Mouse (Mus musculus) cerebellum, postnatal 25 days (tissue): Measurements from ENCODE around the gene Gm49342.
"Not testable (repeated sequence)": the region's sequence is repeated elsewhere in the genome, so short reads cannot be mapped to it uniquely, and the experiment has no call there.

ENCODE experiments used
- DNase-seq, 2 experiments: peaks; one replicate each; pipeline ENCODE4 v3.0.0; 2021; ENCODE audit warnings: mixed read lengths in 2 of 2

Gene Gm49342

DNA sequence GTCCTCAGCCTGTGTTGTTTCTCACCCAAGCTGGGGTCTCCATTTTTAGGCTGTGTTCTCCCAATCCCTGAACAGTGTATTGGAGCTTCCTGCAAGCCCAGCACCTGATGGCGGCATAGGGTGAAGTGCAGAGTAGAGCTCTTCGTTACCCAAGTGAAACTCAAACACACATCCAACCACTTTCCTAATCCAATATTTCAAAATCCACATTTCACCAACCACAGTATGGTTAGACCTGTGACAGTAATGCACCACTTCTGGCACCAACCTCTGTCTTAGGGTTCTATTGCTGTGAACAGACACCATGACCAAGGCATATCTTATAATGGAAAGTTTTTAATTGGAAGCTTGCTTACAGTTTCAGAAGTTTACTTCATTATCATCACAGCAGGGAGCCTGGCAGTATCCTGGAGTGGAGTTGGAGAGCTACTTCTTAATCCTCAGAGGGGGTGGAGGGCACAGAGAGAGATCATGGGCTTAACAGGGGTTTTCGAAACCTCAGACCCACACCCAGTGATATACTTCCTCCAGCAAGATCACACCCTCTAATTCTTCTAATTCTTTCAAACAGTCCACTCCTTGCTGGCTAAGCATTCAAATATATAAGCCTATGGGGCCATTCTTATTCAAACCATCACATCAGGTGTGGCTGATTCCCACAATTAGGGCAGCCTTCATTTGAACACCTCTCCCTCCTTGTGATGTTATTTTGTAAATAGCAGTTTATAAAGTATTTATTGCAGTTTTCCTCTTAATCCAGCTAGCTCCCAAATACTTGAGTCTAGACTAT is 6.0 kb upstream of the Gm49342 start:
- DNase-seq, result no peak

DNA sequence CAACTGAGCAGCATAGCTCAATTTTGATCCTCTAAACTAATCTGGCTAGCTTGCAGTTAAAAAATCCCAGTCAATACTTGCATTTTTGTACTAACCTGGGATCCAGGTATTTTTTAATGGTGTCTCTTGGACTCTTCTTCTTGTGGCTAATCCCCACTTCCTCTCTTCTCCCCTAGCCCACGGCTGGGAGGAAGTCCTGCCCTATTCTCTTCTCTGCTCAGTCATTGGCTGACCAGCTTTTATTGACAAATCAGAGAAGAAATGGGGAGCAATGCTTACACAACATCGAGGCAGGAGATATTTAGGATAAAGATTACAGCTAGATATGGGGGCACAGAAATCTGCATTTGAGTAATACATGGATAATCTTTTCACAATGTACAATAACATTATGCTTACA is 5.4 kb upstream of the Gm49342 start:
- no peak for DNase-seq

DNA sequence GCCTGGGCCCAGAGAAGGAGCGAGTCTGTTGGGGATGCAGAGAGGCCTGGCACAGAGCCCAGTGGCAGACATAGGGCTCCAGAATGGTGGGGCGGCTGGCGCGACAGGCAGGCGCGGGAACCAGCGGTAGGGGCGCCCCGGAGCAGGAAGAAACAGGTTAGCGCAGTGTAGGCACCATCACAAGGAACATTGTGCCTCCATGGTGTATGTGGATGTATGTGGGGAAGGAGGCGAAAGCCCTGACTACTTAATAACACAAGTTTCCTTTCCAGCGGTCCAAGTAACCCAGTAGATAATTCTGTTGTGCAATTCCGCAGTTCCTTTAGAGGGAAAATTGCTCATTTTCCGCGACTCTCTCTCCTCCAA is 334 bp downstream of the Gm49342 start:
- not testable (repeated sequence) for DNase-seq

DNA sequence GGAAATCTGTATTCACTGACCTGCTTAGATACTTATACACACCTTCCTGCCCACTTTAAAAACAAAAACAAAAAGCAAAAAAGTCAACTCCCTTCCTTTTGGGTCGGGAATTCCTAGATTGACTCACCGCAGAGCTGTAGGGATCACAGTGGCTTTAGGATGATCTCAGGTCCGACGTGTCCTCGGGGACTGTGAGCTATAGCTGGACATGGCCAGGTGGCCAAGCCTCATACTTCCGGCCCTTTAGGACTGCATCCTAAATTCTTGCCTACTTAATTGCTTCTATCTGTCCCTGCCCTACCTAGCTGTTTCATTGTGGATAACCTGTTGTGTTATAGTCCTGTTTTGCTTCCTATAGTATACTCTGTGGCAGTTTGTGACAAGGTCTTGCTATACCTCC is 764 bp downstream of the Gm49342 start:
- not testable (repeated sequence) for DNase-seq

DNA sequence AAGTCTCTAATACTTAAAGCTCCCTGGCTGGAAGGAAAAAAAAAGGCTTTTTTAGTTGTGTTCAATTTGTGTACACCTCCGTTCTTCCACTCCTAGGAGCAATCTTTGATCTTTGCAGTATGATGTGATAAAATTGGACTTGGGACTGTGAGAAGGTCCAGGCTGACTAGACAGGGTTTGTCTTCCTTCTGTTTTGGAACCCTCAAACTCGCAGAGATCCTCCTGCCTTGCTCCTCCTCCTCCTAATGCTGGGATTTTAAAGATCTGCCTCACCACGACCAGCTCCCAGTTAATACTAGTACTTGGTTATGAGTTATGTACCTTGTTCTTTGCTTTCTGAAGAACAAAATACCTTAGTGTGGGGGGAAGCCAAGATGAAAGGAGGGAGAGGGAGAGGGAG is 1.2 kb downstream of the Gm49342 start:
- not testable (repeated sequence) for DNase-seq

DNA sequence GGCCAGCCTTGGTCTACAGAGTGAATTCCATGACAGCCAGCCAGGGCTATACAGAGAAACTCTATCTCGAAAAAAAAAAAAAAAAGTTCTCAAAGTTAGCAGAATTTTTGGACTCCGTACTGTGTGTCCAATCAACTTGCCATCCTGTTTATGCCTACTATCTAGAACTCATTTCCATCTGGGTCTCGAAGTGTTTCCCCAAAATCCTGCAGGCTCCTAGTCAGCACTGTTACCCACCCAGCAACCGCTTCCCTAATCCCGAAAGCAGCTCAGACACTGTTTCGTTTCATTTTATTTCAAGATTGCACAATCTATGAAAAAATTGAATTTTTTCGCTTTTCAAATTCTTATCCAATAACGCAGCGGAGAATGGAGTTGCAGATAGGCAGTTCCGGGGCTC is 11.2 kb downstream of the Gm49342 start:
- no peak for DNase-seq

GRCm38 (mm10) chr14:50955942-50956508 is 11.7 kb downstream of the Gm49342 start, which contains the start of gene Pnp2:
Gene Pnp2 (plus strand): TSS chr14:50955992.
- DNase-seq, result peak; percentile 60 to 73

DNA sequence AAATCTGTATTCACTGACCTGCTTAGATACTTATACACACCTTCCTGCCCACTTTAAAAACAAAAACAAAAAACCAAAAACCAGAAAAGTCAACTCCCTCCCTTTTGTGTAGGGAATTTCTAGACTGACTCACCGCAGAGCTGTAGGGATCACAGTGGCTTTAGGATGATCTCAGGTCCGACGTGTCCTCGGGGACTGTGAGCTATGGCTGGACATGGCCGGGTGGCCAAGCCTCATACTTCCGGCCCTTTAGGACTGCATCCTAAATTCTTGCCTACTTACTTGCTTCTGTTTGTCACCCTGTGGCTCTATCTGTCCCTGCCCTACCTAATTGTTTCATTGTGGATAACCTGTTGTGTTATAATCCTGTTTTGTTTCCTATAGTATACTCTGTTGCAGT is 12.4 kb downstream of the Gm49342 start:
- DNase-seq, result not testable (repeated sequence)

GRCm38 (mm10) chr14:50957146-50957545 is 12.8 kb downstream of the Gm49342 start:
- not testable (repeated sequence) for DNase-seq

DNA sequence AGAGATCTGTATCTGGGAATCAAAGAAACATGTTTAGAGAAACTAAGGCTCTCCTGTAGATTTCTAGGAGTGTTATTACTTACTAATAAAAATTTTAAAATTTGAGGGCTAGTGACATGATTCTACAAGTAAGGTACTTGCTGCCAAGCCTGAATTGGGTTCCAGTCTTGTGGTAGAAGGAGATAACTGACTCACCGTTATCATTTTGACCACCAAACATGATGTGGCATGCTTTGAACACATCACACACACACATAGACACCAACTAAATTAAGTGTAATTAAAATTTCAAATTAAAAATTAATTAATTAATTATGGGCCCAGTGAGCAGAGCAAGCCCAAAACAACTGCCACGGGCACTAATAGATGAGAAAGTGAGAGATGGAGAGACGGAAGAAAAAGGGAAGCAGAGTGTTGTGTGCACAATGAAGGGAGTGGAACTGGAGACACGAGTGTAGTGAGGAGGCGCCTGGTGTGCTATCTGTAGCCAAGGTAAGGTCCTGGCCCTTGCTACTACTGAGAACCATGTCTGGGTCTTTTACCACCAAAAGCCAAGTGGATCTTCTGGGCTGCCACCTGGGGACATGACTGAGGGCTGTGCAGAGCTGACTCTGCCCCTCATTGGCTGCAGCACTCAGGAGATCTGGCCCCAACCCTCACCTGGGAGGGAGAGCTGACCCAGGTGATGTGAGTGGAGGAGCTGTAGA is 14.1 kb downstream of the Gm49342 start:
- DNase-seq, result not testable (repeated sequence)

GRCm38 (mm10) chr14:50968216-50968980 is 24.1 kb downstream of the Gm49342 start:
- no peak for DNase-seq

DNA sequence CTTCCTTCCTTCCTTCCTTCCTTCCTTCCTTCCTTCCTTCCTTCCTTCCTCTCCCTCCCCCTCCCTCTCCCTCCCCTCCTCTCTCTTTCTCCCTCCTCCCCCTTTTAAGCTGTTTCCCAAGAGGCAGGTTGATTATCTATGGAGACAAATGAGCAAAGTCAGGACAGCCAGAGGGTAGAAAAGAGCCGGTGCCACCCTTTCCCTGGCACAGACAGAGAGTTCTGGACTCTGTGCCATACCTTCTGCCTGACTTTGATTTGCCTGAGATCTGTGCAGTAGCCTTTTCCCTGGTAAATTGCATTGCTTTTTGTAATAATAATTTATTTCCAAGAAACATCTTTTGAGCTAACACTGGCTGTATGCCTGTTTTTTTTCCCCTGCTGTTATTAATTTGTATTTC is 24.7 kb downstream of the Gm49342 start:
- DNase-seq, result no peak

GRCm38 (mm10) chr14:50969558-50970544 is 25.5 kb downstream of the Gm49342 start:
- DNase-seq, result peak; percentile 30 to 52

DNA sequence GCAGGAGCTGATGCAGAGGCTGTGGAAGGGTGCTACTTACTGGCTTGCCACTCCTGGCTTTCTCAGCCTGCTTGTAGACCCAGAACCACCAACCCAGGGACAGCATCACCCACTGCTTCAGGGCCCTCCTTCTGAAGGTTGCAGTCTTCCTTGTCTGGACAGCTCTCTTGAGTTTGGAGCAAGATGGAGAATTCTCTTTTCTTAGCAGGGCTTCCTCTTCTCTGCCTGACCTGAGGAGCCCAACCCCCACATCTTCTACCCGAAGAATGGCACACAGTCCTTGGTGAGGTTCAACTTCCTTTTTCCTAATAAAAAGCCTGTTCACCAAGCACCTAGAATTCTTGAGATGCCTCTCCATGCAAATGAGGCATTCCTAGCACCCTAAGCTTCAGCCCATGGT is 26.5 kb downstream of the Gm49342 start:
- no peak for DNase-seq

DNA sequence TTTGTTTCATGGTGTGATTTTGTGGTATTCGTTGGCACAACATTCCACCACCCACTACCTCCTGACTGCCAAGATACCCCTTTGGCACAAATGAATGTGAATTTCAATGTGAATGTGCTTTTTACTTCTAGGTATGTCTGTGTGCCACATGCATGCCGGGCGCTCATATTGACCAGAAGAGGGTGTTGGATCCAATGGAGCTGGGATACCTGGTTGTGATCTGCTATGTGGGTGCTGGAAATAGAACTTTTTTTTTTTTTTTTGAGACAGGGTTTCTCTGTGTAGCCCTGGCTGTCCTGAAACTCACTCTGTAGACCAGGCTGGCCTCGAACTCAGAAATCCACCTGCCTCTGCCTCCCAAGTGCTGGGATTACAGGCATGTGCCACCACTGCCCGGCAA is 28.7 kb downstream of the Gm49342 start:
- not testable (repeated sequence) for DNase-seq

- DNase-seq, result no peak
These were observed 29.4 kb downstream of the Gm49342 start for GRCm38 (mm10) chr14:50973700-50974099.

- no peak for DNase-seq
These were observed 30.7 kb downstream of the Gm49342 start for GRCm38 (mm10) chr14:50975001-50975400.

DNA sequence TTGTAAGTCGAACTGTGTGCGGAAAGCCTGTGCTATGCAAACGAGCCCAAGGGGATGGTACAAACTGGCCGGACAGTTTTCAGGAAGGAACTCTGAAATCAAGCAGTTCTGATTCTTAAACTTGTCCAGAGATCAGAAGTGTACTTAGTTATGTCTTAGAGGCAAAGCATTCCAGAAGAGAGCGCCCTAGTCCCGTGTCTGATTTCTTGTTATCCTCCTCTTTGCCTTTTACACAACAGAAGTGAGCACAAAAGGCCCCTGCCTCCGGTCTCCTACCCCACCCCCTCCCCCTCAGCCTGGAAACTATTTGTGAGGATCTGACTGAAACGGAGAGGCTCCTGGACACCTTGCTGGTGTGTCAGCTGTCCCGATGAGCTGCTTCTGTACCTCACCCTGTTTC is 32.4 kb downstream of the Gm49342 start:
- no peak for DNase-seq

DNA sequence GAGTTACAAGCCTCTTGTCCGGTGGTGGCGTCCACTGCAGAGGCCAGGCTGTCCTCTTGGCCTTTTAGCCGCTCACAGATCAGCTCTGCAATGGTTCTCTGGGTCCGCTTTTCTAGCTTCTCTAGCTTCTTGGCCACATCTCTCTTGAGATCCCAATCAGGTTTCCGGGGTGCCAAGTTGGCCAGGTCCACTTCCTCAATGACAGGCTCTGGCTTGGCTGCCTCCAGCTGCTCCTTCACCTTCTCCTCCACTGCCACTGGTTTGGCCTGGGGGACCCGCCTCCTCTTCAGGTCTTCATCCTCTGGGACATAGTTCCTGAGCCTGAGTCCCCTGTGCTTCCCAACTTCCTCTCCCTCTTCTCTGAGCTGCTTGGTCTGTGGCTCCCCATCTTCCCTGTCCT is 34.1 kb downstream of the Gm49342 start:
- not testable (repeated sequence) for DNase-seq

DNA sequence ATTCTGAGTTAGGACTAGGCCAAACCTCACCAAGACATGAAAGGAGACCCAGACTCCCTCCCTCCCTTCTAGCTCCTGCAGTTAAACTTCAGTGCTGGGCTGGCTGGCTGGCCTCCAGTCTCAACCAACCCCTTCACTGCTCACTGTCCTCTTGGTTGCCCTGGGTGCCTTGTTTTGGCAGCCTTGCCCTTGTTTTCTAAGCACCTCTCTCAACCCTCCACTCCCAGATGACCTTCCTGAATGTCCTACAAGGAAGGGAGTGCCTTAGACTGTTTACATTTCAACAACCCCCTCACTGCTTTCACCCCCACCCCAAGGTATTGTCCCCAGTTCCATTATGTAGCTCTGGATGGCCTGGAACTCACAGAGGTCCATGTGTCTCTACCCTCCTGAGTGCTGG is 35.3 kb downstream of the Gm49342 start:
- no peak for DNase-seq

- DNase-seq, result no peak
These were observed 36.9 kb downstream of the Gm49342 start for GRCm38 (mm10) chr14:50981207-50981606.

GRCm38 (mm10) chr14:50981837-50982236 is 37.5 kb downstream of the Gm49342 start:
- no peak for DNase-seq
